Mouse (Mus musculus): ENCODE measurements around the gene Il1r2.

DNA sequence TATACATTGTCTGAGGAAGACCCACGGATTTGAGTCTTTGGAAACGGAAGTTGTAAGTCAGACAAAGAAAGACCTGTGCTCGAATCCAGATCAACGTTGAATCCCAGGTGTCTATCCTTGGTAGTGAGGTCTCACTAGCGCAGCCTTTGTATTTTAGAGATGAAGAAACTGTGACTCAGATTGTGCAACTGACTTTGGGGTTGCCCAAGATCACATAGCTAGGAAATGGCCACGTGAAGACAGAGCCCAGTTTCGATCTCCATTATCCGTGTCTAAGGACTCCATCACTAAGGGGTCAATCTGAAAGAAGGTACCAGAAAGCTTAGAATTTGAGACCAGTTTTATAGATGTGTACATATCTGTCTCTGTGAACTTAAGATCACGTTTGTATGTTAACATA lies 17.3 kb downstream of the Il1r2 start:
- TF ChIP-seq CTCF (IDR thresholded peaks at IDR 0.05; ENCODE audit: low read depth) (no peak), EP300 (IDR thresholded peaks at IDR 0.05; ENCODE audit: low read depth) (no peak)

Data from liver, postnatal 0 days (tissue).